Mouse (Mus musculus) stomach, embryonic 16.5 days (tissue): ENCODE results near the gene Abcc3. TPM values are rescaled to one million over a fixed set of nuclear protein-coding genes. Genes with fewer than 3 reads are reported as not detected.

Experiments
- ATAC-seq: fragments of 200-750 bp; cut with Nextera tagmentation; 2 replicates; pipeline ENCODE4 v1.8.0; 2017; ENCODE audit warnings: moderate number of reproducible peaks, moderate TSS enrichment; ENCODE audit not compliant: insufficient read depth, low FRiP score
- H3K27ac ChIP-seq: fragments of 300-500 bp; sonication (generic); 2 replicates; pipeline ENCODE4 v1.5.1; 2014; ENCODE audit warnings: low read length
- H3K27me3 ChIP-seq: fragments of 300-500 bp; sonication (generic); 2 replicates; pipeline ENCODE4 v1.6.1; 2014; ENCODE audit warnings: low read length, control low read depth, mixed read lengths; ENCODE audit not compliant: control insufficient read depth, insufficient read depth
- H3K36me3 ChIP-seq: fragments of 300-500 bp; sonication (generic); 2 replicates; pipeline ENCODE4 v1.6.1; 2014; ENCODE audit warnings: low read length; ENCODE audit not compliant: control insufficient read depth, insufficient read depth
- H3K4me1 ChIP-seq: fragments of 300-500 bp; sonication (generic); 2 replicates; pipeline ENCODE4 v1.6.1; 2014; ENCODE audit warnings: low read length, control low read depth, mixed read lengths; ENCODE audit not compliant: control insufficient read depth, insufficient read depth
- H3K4me2 ChIP-seq: fragments of 300-500 bp; sonication (generic); 2 replicates; pipeline ENCODE4 v1.6.1; 2014; ENCODE audit warnings: low read depth, low read length, mixed read lengths
- H3K4me3 ChIP-seq: fragments of 300-500 bp; sonication (generic); replicated peaks from 2 replicates; pipeline ENCODE4 v1.5.1; 2014; ENCODE audit warnings: mild to moderate bottlenecking, low read length
- H3K9ac ChIP-seq: fragments of 300-500 bp; sonication (generic); 2 replicates; pipeline ENCODE4 v1.6.1; 2014; ENCODE audit warnings: low read length
- H3K9me3 ChIP-seq: fragments of 300-500 bp; sonication (generic); replicated peaks from 2 replicates; pipeline ENCODE4 v1.6.1; 2016; ENCODE audit warnings: low read length, control low read depth; ENCODE audit not compliant: control insufficient read depth
- WGBS: fragments of 180-500 bp; shearing (Covaris S2); extraction: QIAGEN DNeasy Blood & Tissue Kit; methylation state at CpG from one replicate; pipeline ENCODE4 v1.1.7; 2014; 5-methylcytosine and 5-hydroxymethylcytosine counted together
- polyA plus RNA-seq: library from polyadenylated mRNA; unstranded; fragments of >200 nt; fragmentation: Nextera tagmentation; extraction: Ambion mirVana; gene quantifications from 2 replicates; pipeline ENCODE4 v1.2.1, GENCODE M21; 2015

Gene Abcc3
- polyA plus RNA-seq, 1 experiment from 2014 or later, result 11.4 TPM

DNA sequence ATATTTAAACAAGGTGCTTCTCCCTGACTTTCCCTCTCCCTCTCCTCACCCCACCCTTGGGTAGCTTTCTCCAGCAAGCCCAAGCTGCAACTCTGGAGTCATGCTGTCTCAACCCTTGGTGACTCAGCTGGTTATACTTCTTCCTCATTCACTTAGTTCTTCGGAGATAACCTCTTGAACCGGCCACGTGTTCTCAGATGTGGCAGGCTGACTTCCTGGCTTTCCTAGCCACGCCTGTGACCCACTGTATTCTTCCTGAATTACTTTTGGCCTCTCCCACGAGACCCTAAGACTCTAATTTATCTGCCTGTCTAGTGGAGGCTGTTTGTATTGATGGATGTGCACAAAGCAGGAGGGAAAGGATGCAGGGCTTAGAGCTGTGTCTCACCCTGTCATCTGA is 22.0 kb downstream of the Abcc3 start:
- peaks cover 11% of the 10 kb centered on the region for H3K4me1 ChIP-seq
- H3K4me3 ChIP-seq, result no peak overlapping the region
- H3K9me3 ChIP-seq, result 0 out of 2 replicates have a peak, but pooled peaks cover 3% of the 10 kb centered on the region
- H3K27me3 ChIP-seq, result no peaks in the 10 kb centered on the region
- peak overlapping the region; percentile 59; the same call in 1 of the 2 replicates for H3K27ac ChIP-seq
- ATAC-seq, result peak; percentile 77
- no peak overlapping the region for H3K9ac ChIP-seq
- WGBS, result 12% methylated on average over 5 of the region's 5 CpGs
- H3K4me2 ChIP-seq, result no peak overlapping the region
- H3K36me3 ChIP-seq, result no peaks in the 10 kb centered on the region; the same call in 1 of the 2 replicates

DNA sequence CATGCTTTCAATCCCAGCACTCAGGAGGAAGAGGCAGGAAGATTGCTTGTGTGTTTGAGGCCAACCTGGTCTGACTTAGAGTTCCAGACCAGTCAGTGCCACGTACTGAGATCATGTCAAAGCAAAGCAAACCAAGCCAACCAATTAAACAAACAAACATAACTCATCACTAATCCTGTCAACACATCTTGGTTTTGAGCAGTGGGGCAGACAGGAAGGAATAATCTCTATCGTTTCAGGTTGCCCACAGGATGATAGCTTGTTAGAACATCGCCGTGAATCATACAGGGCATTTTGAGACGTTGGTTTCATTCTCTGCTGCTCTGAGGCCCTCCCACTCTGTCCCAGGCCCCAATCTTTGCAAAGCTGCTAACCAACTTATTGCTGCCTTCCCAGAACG is 22.8 kb downstream of the Abcc3 start:
- Histone ChIP-seq H3K4me3 (no peak overlapping the region), H3K4me1 (peaks cover 13% of the 10 kb centered on the region), H3K9ac (no peak overlapping the region), H3K9me3 (0 out of 2 replicates have a peak, but pooled peaks cover 3% of the 10 kb centered on the region), H3K27me3 (no peaks in the 10 kb centered on the region), H3K4me2 (no peak overlapping the region), H3K27ac (peak overlapping the region; percentile 59; the same call in 1 of the 2 replicates), H3K36me3 (no peaks in the 10 kb centered on the region; the same call in 1 of the 2 replicates)
- WGBS, result 68% methylated on average over 6 of the region's 6 CpGs
- ATAC-seq, result no peak

DNA sequence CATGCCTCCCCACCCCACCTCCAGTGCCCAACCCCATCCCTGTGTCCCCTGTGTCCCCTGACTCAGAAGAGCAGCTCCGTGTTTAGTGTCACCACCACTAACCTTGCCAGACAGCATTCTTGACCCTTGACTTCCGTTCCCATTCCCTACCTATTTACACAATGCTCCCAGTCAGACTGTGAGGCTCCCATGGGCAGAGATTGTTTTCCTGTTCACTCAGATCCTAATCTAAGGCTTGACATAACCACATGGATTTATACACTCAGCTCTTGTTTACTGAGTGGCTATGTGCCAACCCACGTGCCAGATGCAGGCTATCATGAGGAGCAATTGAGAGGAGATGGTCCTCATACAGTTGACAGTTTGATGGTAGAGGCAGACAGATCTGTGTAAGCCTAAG is 27.5 kb downstream of the Abcc3 start:
- H3K4me3 ChIP-seq, result no peak overlapping the region
- peak; percentile 51; the same call in 1 of the 2 replicates for ATAC-seq
- no peaks in the 10 kb centered on the region; the same call in 1 of the 2 replicates for H3K36me3 ChIP-seq
- H3K9ac ChIP-seq, result no peak overlapping the region
- no peak overlapping the region for H3K27ac ChIP-seq
- no peaks in the 10 kb centered on the region for H3K27me3 ChIP-seq
- 0 out of 2 replicates have a peak, but pooled peaks cover 3% of the 10 kb centered on the region for H3K9me3 ChIP-seq
- WGBS, result 42% methylated on average over 3 of the region's 3 CpGs
- H3K4me1 ChIP-seq, result peaks cover 8% of the 10 kb centered on the region
- no peak overlapping the region for H3K4me2 ChIP-seq

DNA sequence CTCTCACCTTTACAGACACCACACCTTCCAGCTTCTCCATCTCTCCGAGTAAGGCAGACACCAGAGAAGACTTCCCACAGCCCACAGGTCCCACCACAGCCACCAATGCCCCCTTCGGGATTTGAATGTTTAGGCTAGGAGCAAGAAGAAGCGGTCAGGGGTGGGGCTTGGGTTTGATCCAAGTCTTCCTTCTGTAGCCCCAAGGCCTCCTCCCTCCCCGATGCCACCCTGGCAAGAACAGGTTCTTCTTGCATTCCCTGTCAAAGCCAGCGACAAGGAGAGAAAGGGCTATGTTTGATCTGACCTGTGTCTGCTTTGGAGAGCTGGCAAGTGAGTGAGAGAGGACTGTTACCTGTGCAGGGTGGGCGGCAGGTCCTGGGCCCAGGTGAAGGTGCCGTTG is 29.1 kb downstream of the Abcc3 start:
- 62% methylated on average over 7 of the region's 7 CpGs for WGBS
- Histone ChIP-seq H3K4me3 (no peak overlapping the region), H3K4me1 (peaks cover 8% of the 10 kb centered on the region; the same call in 1 of the 2 replicates), H3K36me3 (no peaks in the 10 kb centered on the region; the same call in 1 of the 2 replicates), H3K9ac (no peak overlapping the region), H3K9me3 (0 out of 2 replicates have a peak, but pooled peaks cover 3% of the 10 kb centered on the region), H3K27me3 (no peaks in the 10 kb centered on the region), H3K4me2 (no peak overlapping the region), H3K27ac (peak overlapping the region; percentile 60; the same call in 1 of the 2 replicates)
- ATAC-seq, result peak; percentile 29; the same call in 1 of the 2 replicates

DNA sequence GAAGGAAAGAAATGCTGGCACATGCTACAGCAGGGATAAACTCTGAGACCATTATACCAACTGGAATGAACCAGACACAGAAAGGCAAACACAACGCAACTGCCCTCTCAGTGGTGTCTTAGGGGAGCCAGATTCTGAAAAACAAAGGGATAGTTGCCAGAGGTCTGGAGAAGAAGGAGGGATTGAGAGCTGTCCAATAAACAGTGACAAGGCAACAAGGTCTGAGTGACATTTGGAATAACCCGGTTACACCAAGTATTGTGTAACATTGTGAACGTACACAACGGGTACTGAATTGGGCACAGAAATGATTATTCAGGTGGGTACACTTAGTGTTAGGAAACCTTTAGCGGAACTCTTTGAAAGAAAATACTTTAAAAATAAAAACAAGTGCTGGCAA is 30.7 kb downstream of the Abcc3 start:
- Histone ChIP-seq H3K9me3 (0 out of 2 replicates have a peak, but pooled peaks cover 3% of the 10 kb centered on the region), H3K4me1 (peaks cover 8% of the 10 kb centered on the region; the same call in 1 of the 2 replicates), H3K36me3 (no peaks in the 10 kb centered on the region; the same call in 1 of the 2 replicates), H3K27ac (no peak overlapping the region), H3K4me2 (no peak overlapping the region), H3K4me3 (no peak overlapping the region), H3K9ac (no peak overlapping the region), H3K27me3 (no peaks in the 10 kb centered on the region)
- WGBS, result 94% methylated on average over 5 of the region's 5 CpGs
- ATAC-seq, result no peak

DNA sequence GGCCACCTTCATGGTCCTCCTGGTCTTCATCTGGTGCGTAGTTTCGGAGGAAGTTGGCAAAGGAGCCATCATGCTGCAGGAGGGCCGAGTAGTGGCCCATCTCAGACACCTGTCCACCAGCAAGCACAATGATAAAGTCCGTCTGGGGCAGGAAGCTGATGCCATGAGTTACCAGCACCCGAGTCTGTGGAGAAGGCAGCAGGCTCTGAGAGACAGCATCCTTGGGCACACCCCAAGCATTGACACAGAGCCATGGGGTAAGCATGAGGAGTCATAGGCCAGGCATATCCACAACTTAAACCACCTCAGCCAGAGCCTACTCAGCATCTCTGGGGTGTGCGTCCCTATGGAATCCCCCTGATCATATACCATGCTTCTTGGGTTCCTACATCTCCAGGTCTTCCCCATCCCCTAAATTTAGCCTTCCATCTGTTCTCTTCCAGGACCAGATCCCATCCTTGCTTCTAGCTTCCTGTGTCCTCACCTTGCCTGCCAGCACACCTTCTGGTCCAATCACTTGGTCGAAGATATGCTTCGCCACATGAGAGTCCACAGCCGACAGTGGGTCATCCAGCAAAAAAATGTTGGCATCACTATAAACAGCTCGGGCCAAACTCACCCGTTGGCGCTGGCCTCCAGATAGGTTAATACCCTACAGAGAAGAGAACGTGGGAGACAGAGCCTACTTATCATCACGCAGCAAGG is 31.5 kb downstream of the Abcc3 start:
- Histone ChIP-seq H3K27ac (no peak overlapping the region), H3K4me2 (no peak overlapping the region), H3K36me3 (no peaks in the 10 kb centered on the region; the same call in 1 of the 2 replicates), H3K4me3 (no peak overlapping the region), H3K9me3 (0 out of 2 replicates have a peak, but pooled peaks cover 3% of the 10 kb centered on the region), H3K9ac (no peak overlapping the region), H3K27me3 (no peaks in the 10 kb centered on the region), H3K4me1 (peaks cover 8% of the 10 kb centered on the region; the same call in 1 of the 2 replicates)
- 94% methylated on average over 14 of the region's 14 CpGs for WGBS
- no peak for ATAC-seq

DNA sequence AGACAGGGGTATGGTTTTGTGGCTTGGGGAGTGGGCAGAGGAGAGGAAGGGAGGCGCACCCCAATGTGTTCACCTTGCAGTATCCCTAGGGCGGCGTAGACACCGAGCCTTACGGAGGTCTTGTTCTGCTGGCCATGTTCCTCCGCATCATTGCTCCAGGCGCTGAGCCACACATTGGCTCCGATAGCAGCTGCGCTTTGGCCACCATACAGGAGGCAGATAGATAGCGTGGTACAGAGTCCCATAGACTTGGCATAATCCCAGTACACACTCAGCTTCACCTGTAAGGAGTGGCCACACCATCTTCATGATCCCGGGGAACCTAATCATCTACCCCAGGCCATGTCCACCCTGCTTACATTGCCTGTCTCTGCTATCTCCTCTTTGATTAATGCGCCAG is 33.6 kb downstream of the Abcc3 start:
- Histone ChIP-seq H3K27ac (no peak overlapping the region), H3K27me3 (no peaks in the 10 kb centered on the region), H3K4me3 (no peak overlapping the region), H3K9ac (no peak overlapping the region), H3K36me3 (no peaks in the 10 kb centered on the region), H3K4me2 (no peak overlapping the region), H3K4me1 (no peaks in the 10 kb centered on the region), H3K9me3 (no peaks in the 10 kb centered on the region)
- no peak for ATAC-seq
- 92% methylated on average over 12 of the region's 12 CpGs for WGBS

DNA sequence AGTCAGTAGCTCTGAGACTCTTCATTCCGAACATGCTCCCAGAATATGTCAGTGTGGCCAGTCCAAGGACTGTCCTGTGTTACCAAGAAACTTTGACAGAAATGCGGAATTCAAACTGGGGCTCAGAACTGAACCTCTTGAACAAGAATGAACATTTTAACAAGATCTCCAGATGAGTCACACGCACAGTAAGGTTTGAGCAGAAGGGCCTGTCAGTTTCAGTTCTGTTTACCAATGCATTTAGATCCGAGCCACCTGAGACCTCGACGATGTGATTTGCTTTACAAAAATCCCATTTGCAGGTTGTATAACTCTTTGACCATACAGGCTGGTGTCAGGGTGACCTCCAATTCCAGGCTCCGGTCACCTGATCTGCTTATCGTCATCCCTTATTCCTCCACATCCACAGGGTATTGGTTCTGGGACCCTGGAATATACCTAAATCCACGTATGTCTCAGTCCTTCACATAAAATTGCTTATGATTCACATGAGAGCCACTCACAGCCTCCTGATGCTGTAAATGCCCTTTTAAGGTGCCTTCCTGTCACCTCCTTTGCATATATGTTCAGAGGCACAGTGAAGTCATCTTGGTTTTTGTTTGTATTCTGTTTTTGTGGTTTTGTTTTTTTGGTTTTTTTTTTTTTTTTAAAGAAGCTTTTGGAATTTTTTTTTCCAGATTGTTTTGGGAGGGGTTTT is 37.1 kb downstream of the Abcc3 start:
- WGBS, result 68% methylated on average over 9 of the region's 9 CpGs
- Histone ChIP-seq H3K4me2 (no peak overlapping the region), H3K9me3 (no peaks in the 10 kb centered on the region), H3K4me3 (no peak overlapping the region), H3K9ac (no peak overlapping the region), H3K36me3 (no peaks in the 10 kb centered on the region), H3K27ac (no peak overlapping the region), H3K27me3 (no peaks in the 10 kb centered on the region), H3K4me1 (no peaks in the 10 kb centered on the region)
- no peak for ATAC-seq

DNA sequence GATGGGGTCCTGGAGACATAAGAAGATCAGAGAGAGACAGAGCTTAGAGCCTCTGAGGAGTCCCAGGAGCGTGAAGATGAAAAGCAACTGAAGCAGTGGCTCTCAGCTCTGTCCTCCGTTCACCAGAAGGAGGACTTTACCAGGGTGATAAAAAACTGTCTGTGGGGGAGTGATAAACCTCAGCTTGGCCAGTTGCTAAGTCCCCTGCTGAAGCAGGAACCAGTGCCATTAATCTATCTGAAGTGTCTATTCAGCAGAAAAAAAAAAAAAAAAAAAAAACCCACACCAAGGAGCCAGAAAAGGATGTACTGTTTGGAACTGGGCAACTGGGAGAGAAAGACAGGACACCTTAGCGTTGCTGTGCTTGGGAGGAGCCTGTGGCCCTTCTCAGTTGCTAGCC is 41.7 kb downstream of the Abcc3 start:
- WGBS, result 34% methylated on average over 3 of the region's 3 CpGs
- H3K27ac ChIP-seq, result no peak overlapping the region
- H3K9me3 ChIP-seq, result no peaks in the 10 kb centered on the region
- peaks cover 15% of the 10 kb centered on the region for H3K4me1 ChIP-seq
- H3K36me3 ChIP-seq, result no peaks in the 10 kb centered on the region
- H3K4me2 ChIP-seq, result no peak overlapping the region
- ATAC-seq, result no peak
- no peak overlapping the region for H3K4me3 ChIP-seq
- no peaks in the 10 kb centered on the region for H3K27me3 ChIP-seq
- no peak overlapping the region for H3K9ac ChIP-seq
